ENCODE assay signal across 23 mouse cellular contexts in genomic region chr11:119783653-119784052, GRCm38 (mm10).
DNase-seq lines count a peak whose midpoint lies in the region; ATAC-seq and TF ChIP-seq lines count a peak whose summit lies in the region.
"Had no signal": no experiment of that assay in that cellular context is flagged by ENCODE, and none has a peak within 500 bp of the region (broad histone marks: within the 10 kb centered on the region; RNA-seq: fewer than 3 reads in every experiment).

No protein-coding gene starts in this region.

- H3K79me2 ChIP-seq in MEL (ENCODE audit: control insufficient read depth, insufficient read depth, low read length, poor library complexity) = no peaks in the 10 kb centered on the region

- H3K4me1 ChIP-seq in MEL (ENCODE audit: control insufficient read depth in 1 of 2, insufficient read depth in 2 of 2, low read length in 2 of 2) = peaks cover 16 to 18% of the 10 kb centered on the region in 2 experiments
- peaks cover 23% of the 10 kb centered on the region for H3K4me1 ChIP-seq in midbrain, embryonic 16.5 days (ENCODE audit: control insufficient read depth, insufficient read depth, low read length)
- H3K4me1 ChIP-seq: embryonic facial prominence, embryonic 12.5 days had no signal

- H3K4me3 ChIP-seq in MEL (ENCODE audit: control insufficient read depth in 1 of 2, insufficient read depth in 1 of 2, low read depth in 2 of 2, low read length in 2 of 2) = no peak overlapping the region
- no peak overlapping the region for H3K4me3 ChIP-seq in midbrain, embryonic 16.5 days (ENCODE audit: low read depth, low read length)
- H3K4me3 ChIP-seq: embryonic facial prominence, embryonic 12.5 days; embryonic facial prominence, embryonic 15.5 days; heart, adult 2 months; heart, embryonic 10.5 days; heart, embryonic 13.5 days had no signal

- H3K27me3 ChIP-seq in MEL (ENCODE audit: control insufficient read depth in 1 of 2, insufficient read depth in 2 of 2, low read length in 2 of 2) = no peaks in the 10 kb centered on the region
- no peaks in the 10 kb centered on the region for H3K27me3 ChIP-seq in midbrain, embryonic 16.5 days (ENCODE audit: control insufficient read depth, insufficient read depth, low read depth, low read length)
- H3K27me3 ChIP-seq: embryonic facial prominence, embryonic 12.5 days; embryonic facial prominence, embryonic 15.5 days; heart, embryonic 13.5 days had no signal

- no peak for TF ChIP-seq RAD21 in MEL (IDR thresholded peaks at IDR 0.05; ENCODE audit: low read depth, low read length)

- WGBS in midbrain, embryonic 16.5 days = 97% methylated on average over 4 of the region's 4 CpGs

- DNase-seq in 416B (ENCODE audit: low read depth) (peak; percentile 82), MEL (ENCODE audit: low read depth, low spot score) (peak; percentile 63)
- DNase-seq in heart, postnatal 10 days = no peak
- DNase-seq in thymus, postnatal 14 days = no peak
- DNase-seq: adrenal gland, postnatal 10 days; adrenal gland, postnatal 36 days; cerebellum, adult 18-20 months; cerebellum, adult 9-10 months; cerebellum, postnatal 14 days; gastrocnemius, postnatal 25 days; heart, adult 2 months had no signal

- TF ChIP-seq EP300 in MEL (IDR thresholded peaks at IDR 0.05; ENCODE audit: low read depth in 1 of 2, low read length in 2 of 2) = peak; percentile 66 to 78

- H3K36me3 ChIP-seq in MEL (ENCODE audit: control insufficient read depth in 1 of 2, insufficient read depth in 2 of 2, low read length in 2 of 2) = peaks cover 2 to 20% of the 10 kb centered on the region in 2 experiments; a peak in 3 of 4 replicates
- no peaks in the 10 kb centered on the region for H3K36me3 ChIP-seq in midbrain, embryonic 16.5 days (ENCODE audit: control insufficient read depth, insufficient read depth, low read length)

- H3K9me3 ChIP-seq in MEL (replicated peaks; ENCODE audit: insufficient read depth, low read length) = no peaks in the 10 kb centered on the region
- H3K9me3 ChIP-seq in midbrain, embryonic 16.5 days (replicated peaks; ENCODE audit: control insufficient read depth, low read length, poor library complexity, severe bottlenecking) = no peaks in the 10 kb centered on the region
- H3K9me3 ChIP-seq: embryonic facial prominence, embryonic 12.5 days; embryonic facial prominence, embryonic 15.5 days; heart, embryonic 10.5 days; heart, embryonic 13.5 days had no signal

- peak; percentile 52 for ATAC-seq in granulocyte monocyte progenitor cell, adult 5-6 weeks (replicated peaks; ENCODE audit: poor library complexity, severe bottlenecking)
- peak; percentile 63 for ATAC-seq in megakaryocyte progenitor cell, adult 5-6 weeks (replicated peaks; ENCODE audit: poor library complexity)
- ATAC-seq in midbrain, embryonic 16.5 days = no peak
- ATAC-seq: activated CD4-positive, CD25-positive, alpha-beta regulatory T cell, adult 4 months; CD4-positive, CD25-positive, alpha-beta regulatory T cell, adult 4 months; forebrain, embryonic 14.5 days; intestine, postnatal 0 days had no signal

- no peak overlapping the region for H3K9ac ChIP-seq in MEL (ENCODE audit: control insufficient read depth, low read depth, low read length, poor library complexity, severe bottlenecking)
- H3K9ac ChIP-seq in midbrain, embryonic 16.5 days (ENCODE audit: low read depth, low read length) = no peak overlapping the region
- H3K9ac ChIP-seq: embryonic facial prominence, embryonic 12.5 days; embryonic facial prominence, embryonic 15.5 days; heart, embryonic 13.5 days; hindbrain, embryonic 14.5 days had no signal

- intact Hi-C loops in heart, postnatal 10 days (cut with DNase I) = loop anchor here (5.0 kb wide), 1 partner anchor 281 kb away; no protein-coding TSS in a partner anchor

- H3K27ac ChIP-seq in MEL (ENCODE audit: control insufficient read depth, low read depth, low read length) = no peak overlapping the region
- no peak overlapping the region for H3K27ac ChIP-seq in midbrain, embryonic 16.5 days (ENCODE audit: low read length)
- H3K27ac ChIP-seq: embryonic facial prominence, embryonic 12.5 days; embryonic facial prominence, embryonic 15.5 days; heart, adult 2 months; heart, embryonic 10.5 days; heart, embryonic 13.5 days had no signal

- no peak for TF ChIP-seq POLR2A in MEL (IDR thresholded peaks at IDR 0.05; ENCODE audit: control insufficient read depth in 1 of 2, insufficient read depth in 1 of 2, low read depth in 1 of 2, low read length in 2 of 2, poor library complexity in 1 of 2)

- TF ChIP-seq CTCF in MEL (IDR thresholded peaks at IDR 0.05 in 2 of 3, conservative IDR thresholded peaks at IDR 0.05 in 1 of 3; ENCODE audit: control insufficient read depth in 1 of 3, insufficient read depth in 1 of 3, low read depth in 2 of 3, low read length in 3 of 3, poor library complexity in 1 of 3, severe bottlenecking in 1 of 3) = no peak

- no peak overlapping the region for H3K4me2 ChIP-seq in midbrain, embryonic 16.5 days (ENCODE audit: low read length)
- H3K4me2 ChIP-seq: embryonic facial prominence, embryonic 12.5 days; embryonic facial prominence, embryonic 15.5 days; heart, embryonic 13.5 days; hindbrain, embryonic 14.5 days had no signal

TF ChIP-seq in MEL, 35 proteins besides CTCF, POLR2A, EP300 and RAD21:
- TF ChIP-seq ZC3H11A (IDR thresholded peaks at IDR 0.05; ENCODE audit: low read depth, low read length) (no peak), RCOR1 (IDR thresholded peaks at IDR 0.05; ENCODE audit: low read depth, low read length) (peak; percentile 85), ELF1 (IDR thresholded peaks at IDR 0.05; ENCODE audit: low read depth, low read length) (0 out of 2 replicates have a peak, but pooled peaks have one; percentile 25), GATA1 (IDR thresholded peaks at IDR 0.05; ENCODE audit: low read depth, low read length) (peak; percentile 75), ZMIZ1 (IDR thresholded peaks at IDR 0.05; ENCODE audit: low read depth, low read length) (no peak), MYB (IDR thresholded peaks at IDR 0.05; ENCODE audit: low read depth, low read length) (0 out of 2 replicates have a peak, but pooled peaks have one; percentile 33)

Comparison
In these comparisons a context has a peak if more than half of its experiments do, and no peak if none do; other contexts are left out.
1. DNase-seq: peak in 416B (single experiment) and MEL (single experiment); none in heart, postnatal 10 days (0 of 2) and thymus, postnatal 14 days (single experiment).